Mouse (Mus musculus) fibroblast of lung, adult 2 months (primary cell): ENCODE results near the gene Ints7.

Source experiments
- DNase-seq: peaks from one replicate; pipeline ENCODE4 v3.0.0-alpha.2; 2011; ENCODE audit warnings: low read depth

The Ints7 gene

DNA sequence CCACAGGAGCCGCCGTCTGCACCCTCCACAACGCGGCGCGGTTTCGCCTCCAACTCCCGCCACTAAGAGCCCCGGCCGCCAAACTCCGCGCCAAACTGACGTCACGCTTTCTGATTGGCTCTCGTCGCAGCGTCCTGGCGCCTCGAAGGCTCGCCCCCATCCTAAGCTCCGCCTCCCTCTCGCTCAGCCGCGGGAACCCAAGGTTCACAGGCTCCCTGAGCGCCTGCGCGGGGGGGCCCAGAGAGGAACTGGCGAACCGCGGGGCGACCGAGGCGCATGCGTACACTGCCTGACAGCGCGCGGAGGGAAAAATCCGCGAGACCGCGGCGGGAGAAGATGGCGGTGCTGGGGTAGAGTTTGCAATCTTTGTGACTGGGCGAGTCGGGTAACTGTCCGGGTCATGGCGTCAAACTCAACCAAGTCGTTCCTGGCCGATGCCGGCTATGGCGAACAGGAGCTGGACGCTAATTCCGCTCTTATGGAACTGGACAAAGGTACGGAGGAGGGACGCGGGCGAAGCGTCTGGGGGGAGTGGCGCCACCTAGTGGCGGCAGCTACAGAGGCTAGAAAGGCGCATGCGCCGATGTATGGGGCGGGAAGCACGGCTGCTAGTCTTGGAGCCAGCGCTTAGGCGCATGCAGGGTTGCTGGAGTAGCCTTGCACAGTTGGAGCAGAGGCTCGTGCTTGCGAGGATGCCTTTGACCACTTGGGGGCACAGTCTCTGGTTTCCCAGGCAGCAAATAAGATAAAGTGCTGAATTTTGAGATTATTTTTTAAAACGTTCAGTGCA is at the start of gene Ints7, which contains the start of gene Dtl:
TSS of gene Ints7 (plus strand) at position 179 of the 790 bp plus-strand sequence.
TSS of gene Dtl (minus strand) at position 87 of the 790 bp plus-strand sequence.
- DNase-seq = peak; percentile 96

DNA sequence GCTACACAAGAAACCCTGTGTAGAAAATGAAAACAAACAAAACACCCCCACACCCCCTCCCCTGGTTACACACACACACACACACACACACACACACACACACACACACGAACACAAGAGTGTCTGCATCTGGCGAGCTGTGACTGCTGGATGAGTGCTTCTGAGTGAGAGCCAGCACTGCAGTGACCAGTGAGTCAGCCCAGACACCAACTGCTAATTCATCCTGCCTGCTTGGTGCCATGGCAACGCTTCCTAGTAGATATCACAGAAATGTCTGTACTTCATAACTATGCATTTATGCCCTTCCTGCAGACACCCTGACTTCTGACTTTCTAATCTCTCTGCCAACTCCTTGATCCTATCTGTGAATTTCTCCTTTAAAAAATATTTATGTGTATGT is 48.3 kb upstream of the Ints7 start:
- DNase-seq = no peak

DNA sequence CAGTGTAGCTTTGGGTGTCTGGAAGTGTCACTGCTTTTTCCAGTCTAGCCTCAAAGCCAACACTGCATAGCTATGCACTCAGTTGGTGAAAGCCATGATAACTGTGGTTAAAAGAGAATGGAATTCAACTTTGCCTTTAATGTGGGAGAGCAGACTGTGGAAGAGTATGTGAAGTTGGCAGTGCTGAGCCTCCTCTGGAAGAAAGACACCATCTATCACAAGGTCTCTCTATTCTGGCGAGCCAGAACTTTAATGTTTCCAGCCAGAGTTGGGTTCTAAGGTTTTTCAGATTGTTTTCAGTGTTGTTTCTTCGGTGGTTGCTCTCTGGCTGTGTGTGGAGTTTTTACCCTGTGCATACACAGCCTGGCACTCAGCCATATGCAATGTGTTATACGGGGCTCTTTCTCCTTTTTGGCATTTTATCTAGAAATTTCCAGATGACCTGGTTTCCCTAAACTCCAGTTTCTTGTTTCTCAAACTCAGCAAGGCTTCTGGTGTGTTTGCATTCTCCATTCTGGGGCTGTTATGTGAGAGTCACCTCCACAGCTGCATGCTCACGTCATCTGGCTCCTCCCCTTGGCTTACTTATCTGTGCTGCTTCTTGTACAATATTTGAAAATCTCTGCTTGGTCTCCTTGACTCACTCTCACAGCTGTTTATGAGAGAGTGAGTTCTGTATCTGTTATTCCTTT is 47.4 kb upstream of the Ints7 start:
- DNase-seq = peak; percentile 73

DNA sequence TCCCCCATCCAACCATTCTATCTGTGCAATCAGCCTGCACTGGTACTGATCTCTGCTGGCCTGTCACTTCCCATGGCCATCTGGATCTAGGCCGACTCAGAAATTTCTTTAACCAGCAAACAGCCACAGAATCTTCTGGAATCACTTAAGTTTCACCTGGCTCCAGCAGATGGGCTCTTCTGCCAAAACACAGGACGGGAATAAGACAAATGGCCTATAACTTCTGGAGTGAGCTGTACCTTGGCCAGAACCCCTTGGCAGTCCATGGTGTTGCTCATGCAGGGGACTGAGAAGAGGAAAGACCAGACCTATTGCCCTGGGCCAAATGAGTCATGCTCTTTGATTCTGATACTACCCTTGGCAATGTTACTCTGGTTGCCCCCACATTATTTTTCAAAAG is 46.0 kb upstream of the Ints7 start:
- peak; percentile 79 for DNase-seq

DNA sequence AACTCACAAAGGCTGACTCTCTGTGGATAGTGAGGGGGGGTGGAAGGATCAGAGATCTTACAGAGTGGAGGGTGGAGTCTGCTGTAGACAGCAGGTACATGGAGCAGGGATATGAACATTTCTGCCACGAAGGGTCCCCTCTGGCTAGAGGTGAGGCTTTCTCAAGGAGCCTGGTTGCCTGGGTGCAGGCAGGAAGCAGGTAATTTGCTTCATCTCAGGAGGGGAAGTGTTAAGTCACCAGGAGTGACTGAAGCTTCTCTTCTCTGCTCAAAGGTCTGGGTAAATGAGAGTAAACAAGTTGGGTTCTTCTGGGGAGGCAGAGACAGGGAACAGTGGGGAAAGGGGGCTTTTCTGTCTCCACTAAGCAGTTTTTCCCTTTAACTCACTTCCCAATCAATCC is 44.4 kb upstream of the Ints7 start:
- no peak for DNase-seq

DNA sequence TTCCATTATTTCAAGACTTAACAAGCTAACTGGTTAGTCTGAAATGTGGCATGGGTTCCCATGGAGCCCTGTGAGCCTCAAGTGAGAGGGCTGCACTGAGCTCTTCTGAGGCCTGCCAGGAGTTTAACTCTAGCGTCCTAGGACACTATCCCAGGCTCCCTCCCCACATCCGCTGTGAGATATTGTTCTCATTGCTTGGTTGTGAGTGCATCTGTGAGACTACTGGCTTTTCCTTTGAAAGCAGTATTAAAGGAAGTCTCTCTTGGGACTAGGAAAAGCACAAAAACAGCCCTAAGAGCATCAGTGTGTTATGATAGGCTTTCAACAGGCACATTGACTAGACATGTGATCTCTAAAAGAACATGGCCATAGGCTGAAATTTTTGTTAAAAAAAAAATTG is 40.5 kb upstream of the Ints7 start:
- DNase-seq = no peak

DNA sequence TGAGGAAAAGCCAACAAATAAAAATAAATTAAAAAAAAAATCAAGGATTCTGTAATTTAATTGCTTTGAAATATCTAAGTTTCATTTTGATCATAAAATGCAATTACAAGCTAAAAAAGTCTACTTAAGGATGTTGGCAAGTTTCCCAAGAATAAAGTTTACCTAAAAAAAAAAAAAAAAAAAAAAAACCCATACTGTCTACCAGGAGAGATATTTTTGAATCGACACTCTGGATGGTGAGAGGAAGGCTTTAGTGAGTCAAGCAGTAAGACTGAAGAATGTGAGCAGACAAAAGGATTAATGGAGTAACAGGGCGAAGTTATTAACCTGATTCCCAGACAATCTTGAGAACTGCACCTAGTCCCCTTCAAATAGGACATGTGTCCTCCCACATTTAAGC is 35.1 kb upstream of the Ints7 start:
- DNase-seq = no peak

DNA sequence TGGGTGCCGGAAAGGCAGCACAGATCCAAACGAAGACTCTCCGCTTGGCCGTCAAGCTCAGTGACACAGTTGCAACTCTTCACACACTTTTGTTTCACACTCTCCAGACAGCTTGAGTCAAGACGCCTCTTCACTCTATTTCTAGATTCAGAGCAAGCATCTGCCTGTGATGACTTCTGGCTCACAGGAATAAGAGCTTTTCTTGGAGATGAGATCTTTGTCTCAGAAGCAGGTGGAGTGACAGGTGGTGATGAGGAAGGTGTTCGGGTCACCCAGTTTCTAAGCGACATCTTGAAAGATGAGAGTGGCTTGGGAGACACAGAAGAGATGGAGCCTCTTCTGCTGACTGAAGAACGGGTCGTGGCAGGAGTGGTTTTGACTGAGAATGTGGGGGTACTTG is 34.4 kb upstream of the Ints7 start:
- DNase-seq = no peak

DNA sequence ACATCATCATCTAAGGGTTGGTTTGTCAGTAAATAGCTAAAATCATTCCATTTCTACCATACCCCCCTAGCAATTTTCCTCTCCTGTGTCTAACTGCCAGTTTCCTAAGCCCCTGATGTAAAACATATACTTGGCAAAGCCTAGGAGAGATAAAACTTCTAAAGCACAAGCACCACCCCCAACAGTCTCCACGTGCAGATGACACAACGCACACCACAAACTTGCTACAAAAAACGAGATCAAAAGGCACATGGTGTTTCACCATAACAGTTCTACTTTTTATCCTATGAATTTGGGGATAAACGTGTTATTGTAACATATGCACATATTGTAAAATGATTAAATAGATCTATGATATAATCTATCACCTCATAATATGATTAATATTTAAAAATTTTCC is 33.8 kb upstream of the Ints7 start:
- no peak for DNase-seq

DNA sequence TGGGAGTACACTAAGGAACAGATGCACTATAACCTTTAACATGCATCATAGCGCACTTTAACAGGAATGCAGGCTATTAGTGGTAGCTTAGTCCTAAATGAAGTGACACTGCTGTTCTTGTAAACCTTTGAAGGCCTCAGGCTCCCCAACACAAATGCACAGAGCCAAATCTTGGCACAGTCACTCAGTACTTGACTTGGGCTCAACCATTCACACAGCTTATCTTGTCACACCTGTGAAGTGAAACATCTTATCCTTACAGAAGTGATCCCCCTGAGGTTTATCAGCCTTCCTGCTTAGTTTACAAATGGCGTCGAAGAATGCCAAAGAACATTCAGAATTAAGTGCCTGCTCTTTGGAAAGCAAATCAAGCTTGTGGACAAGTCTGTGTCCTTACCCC is 31.7 kb upstream of the Ints7 start:
- no peak for DNase-seq

DNA sequence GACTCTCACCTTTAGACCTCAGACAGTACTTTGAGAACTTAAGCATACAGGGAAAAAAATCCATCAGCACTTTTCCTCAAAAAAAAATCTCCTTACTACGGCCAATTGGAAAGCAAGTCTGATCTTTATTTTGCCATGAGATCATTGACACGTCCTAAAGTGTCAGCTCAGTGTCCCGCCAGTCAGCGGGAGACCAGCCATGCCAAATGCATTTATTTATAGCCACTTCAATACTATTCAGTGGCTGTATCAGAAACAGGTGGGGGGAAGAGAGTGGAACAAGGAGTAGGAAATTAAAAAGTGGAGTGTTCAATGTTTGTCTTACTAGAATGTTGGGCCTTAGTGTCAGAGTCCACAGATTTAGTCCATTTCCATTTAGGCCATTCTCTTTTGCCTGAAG is 24.6 kb upstream of the Ints7 start:
- no peak for DNase-seq

DNA sequence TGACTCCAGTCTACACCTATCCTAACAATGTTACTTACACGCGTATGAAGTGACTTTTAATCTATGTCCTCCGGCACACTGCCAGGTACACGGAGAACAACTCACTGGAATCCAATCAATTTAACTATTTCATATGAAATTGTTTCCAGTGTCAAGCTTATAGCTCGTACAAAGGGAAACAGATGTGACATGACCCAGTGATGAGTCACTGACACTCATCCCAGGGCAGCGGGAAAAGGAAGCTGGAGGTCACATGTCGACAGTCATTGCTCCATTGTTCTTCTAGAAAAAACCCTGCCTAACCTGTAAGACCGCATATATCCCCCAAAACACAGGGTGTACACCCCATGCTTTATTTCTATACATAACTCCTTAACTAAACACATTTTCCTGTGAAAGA is 18.3 kb upstream of the Ints7 start:
- DNase-seq = no peak

DNA sequence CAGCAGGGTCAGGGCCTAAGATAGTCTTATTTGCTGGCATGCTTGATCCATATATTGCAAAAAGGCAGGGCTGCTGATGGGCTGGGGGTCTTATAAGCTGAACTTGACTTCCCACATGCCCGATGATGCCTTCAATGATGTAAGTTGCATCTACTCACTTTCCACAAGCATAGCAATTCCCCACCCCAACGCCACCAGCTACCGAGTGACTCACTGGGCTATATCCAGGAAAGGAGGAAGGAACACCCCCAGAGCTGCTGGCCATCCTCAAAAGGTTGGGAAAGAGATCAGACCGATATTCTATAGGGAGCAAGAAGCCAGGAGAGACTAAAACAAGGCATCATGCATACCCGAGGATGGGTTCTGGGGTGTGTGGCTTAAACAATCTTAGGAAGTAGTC is 15.7 kb upstream of the Ints7 start:
- no peak for DNase-seq

DNA sequence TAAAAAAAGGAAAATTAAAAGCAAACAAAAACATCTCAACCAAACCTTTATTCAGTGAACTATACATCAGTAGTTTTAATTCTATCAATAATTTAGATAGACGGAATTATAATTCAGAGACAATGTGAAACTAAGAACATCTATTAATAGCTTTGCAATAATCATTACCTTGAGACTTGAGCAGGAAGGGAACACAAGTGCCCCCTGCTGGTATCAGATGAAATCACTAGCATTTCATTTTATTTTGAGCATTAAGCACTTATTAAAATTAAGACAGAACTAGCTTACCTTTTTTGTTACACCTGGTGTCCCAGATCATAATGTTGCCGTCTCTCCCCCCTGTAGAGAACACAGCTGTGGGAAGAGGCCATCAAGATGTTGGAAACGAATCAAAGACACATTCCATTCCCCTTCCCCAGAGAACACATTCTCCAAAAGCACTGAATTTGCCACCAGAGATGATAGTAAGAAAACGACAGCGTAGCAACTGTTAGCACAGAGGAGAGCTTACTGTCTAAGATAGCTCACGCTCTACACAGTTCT is 12.5 kb upstream of the Ints7 start:
- DNase-seq = peak; percentile 23

DNA sequence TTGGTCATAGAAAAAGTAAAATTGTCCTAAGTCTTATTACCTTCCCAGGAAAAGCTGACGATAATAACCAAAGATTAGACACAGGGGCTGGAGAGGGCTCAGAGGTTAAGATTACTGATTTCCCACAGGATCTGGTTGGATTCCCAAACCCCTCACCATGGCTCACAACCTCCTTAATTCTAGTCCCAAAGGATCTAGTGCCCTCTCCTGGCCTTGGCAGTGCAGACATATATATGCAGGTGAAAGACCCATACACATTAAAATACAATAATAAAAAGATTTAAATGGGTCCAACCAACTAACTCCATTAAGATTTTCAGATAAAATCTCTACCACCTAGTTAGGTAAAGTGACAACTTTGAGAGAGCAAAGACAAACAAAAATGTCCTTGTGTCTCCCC is 7.6 kb upstream of the Ints7 start:
- no peak for DNase-seq

DNA sequence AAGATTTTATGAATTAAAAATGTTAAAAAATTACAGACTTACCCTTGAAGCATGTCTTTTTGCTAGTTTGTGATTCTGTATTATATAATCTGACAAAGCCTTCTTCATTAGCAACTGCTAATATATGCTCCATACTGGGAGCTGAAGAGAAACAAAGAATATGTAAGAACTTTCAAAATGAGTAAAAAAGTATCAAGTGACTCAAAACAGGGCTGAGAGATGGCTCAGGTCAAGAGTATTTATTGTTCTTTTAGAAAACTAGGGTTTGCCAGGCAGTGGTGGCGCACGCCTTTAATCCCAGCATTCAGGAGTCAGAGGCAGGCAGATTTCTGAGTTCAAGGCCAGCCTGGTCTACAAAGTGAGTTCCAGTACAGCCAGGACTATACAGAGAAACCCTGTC is 5.8 kb upstream of the Ints7 start:
- no peak for DNase-seq

DNA sequence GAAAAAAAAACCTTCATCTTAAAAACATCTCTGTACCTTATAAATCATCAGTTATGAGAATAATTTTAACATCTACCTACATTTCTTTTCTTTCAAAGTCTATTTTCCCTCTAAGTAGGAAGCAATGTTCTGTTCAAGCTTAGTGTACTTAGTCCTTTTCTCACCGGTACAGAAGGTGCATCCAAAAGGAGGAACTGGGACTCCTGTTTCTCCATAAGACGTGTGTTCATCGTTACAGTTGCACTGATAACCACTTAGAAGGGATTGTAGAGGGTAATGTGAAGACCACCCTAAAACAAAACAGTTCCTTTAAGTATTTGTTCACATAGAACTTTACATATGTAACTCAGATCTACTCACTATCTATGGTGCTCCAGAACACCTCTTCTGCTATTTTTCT is 5.0 kb upstream of the Ints7 start:
- DNase-seq = no peak

DNA sequence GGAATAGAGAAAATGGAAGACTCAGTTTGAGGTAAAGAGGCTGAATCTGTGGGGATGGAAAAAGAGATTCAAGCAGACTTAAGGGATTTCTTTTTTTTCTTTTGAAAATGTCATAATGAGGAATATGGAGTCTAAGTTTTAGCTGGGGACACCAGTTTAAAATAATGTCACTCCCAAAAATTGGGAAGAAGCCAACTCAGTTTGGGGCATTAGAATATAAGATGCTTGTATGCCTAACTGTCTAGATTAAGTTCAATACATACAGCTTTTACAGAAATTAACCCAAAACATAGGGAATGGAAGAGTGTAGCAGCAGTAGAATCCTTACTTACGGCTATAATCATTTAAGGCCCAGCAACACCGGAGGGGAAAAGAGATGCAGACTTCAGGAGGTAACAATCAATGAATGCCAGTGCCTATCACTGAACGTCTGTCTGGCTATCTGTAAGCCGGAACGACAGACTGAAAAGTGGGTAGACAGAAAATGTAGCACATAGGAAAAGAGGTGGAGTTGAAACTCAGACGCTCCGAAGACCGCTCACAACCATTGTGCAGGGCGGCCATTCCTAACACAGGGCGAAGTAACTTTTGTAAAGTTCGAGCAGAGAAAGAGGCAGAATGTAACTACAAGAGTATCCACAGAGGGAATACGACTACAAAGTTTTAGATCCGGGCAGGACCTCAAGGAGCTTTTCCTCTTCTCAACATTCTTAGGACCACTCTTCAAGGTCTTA is 1.4 kb upstream of the Ints7 start:
- DNase-seq = no peak

DNA sequence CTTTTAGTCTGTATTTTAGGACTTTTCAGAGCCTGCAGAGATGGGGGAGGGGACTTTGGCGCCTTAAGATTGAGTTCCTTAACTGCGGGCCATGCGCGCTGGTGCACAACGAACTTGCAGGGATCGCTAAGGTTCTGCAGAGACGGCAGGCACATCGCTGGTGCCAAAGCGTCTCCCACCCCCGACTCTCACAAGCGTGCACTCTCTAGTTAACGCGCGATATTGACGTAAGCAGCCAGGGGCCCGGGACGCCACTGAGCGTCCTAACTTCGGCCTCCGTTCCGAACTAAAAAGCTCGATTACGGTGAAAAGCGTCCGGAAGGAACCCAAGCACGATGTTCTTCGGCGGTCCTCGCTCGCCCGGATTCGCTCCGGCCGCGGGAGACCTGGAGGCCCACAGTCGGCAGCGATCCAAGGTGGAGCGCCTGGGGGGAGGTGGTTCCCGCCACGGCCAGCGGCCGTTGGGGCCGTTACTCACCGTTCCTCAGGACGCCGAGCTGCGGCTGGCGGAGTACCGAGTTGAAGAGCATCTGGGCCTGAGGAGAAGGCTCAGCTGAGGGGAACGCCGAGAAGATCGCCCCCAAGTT is 472 bp upstream of the Ints7 start:
- DNase-seq = no peak

DNA sequence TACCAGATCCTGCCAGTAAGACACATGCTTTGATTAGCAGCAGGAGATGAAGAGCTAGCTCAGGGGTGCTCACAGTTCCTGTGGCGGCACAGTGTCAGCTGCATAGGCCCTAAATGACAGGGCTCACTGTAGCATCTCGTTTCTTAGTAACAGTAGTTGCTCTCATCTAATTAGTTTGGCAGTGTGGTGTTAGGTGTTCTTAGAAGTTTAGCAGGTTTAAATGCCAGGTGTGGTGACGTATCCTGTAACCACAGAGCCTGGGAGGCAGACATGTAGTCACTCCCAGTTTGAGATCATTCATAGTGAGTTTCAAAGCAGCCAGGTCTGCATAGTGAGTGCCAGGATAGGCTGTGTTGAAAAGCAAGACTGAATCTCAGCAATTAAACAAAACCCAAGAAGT is 4.1 kb downstream of the Ints7 start:
- no peak for DNase-seq

DNA sequence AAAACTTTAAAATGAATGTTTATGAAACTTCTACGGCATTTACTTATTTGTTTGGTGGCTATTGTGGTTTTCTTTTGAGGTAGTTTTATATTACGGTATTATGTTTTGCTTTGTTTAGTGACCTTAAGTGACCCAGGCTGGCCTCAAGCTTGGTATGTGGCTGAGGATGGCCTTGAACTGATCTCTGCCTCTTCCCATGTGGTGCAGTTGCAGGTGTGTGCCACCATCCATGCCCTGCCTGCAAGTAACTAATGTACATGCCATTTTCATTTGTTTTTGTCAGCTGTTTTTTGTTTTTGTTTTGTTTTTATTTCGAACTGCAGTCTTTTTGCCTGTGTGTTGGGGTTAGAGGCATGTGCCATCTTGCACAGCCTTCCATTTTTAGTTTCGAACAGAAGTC is 6.2 kb downstream of the Ints7 start:
- DNase-seq = no peak

DNA sequence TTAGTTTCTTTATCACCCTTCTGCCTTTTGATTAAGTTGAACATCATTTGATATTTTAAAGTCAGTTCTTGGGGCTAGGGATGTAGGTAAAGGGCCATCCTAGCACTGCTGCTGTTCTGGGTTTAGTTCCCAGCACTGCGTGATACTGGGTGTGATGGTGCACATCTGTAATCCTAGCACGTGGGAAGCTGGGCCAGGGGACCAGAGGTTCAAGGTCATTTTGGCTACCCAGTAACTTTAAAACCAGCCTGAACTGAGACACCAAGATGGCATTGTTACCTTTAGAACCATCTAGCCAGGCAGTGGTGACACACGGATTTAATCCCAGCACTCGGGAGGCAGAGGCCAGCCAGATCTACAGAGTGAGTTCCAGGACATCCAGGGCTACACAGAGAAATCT is 8.4 kb downstream of the Ints7 start:
- DNase-seq = no peak
